Mouse (Mus musculus): Measurements from ENCODE around the gene Sash1.

The Sash1 gene

GRCm38 (mm10) chr10:8898831-8899511 lies 13.1 kb upstream of the Sash1 start:
- DNase-seq, result no peak

GRCm38 (mm10) chr10:8898099-8898777 lies 12.4 kb upstream of the Sash1 start:
- DNase-seq, result no peak

- no peak for DNase-seq
Observed at GRCm38 (mm10) chr10:8894965-8895515, 9.2 kb upstream of the Sash1 start.

- DNase-seq, result no peak
Observed at GRCm38 (mm10) chr10:8890511-8890910, 4.6 kb upstream of the Sash1 start.

- DNase-seq, result no peak
Observed at GRCm38 (mm10) chr10:8889341-8889740, 3.5 kb upstream of the Sash1 start.

- peak; percentile 94 for DNase-seq
Observed at GRCm38 (mm10) chr10:8886528-8886854, 621 bp upstream of the Sash1 start.

GRCm38 (mm10) chr10:8885201-8885600 lies 669 bp downstream of the Sash1 start:
- DNase-seq, result peak; percentile 48

- DNase-seq, result no peak
Observed at GRCm38 (mm10) chr10:8884565-8884964, 1.3 kb downstream of the Sash1 start.

- DNase-seq, result no peak
Observed at GRCm38 (mm10) chr10:8883686-8884085, 2.2 kb downstream of the Sash1 start.

- DNase-seq, result no peak
Observed at GRCm38 (mm10) chr10:8881736-8882135, 4.1 kb downstream of the Sash1 start.

- DNase-seq, result no peak
Observed at GRCm38 (mm10) chr10:8880950-8881675, 4.8 kb downstream of the Sash1 start.

GRCm38 (mm10) chr10:8878824-8879223 lies 7.0 kb downstream of the Sash1 start:
- no peak for DNase-seq

GRCm38 (mm10) chr10:8878381-8878780 lies 7.5 kb downstream of the Sash1 start:
- DNase-seq, result no peak

- peak; percentile 67 for DNase-seq
Observed at GRCm38 (mm10) chr10:8873631-8874370, 12.1 kb downstream of the Sash1 start.

- DNase-seq, result no peak
Observed at GRCm38 (mm10) chr10:8872788-8873187, 13.1 kb downstream of the Sash1 start.

- no peak for DNase-seq
Observed at GRCm38 (mm10) chr10:8871935-8872334, 13.9 kb downstream of the Sash1 start.

GRCm38 (mm10) chr10:8870368-8870767 lies 15.5 kb downstream of the Sash1 start:
- peak; percentile 53 for DNase-seq

- peak; percentile 78 for DNase-seq
Observed at GRCm38 (mm10) chr10:8866062-8866642, 19.7 kb downstream of the Sash1 start.

- DNase-seq, result no peak
Observed at GRCm38 (mm10) chr10:8860655-8861054, 25.2 kb downstream of the Sash1 start.

GRCm38 (mm10) chr10:8858718-8859117 lies 27.2 kb downstream of the Sash1 start:
- no peak for DNase-seq

- no peak for DNase-seq
Observed at GRCm38 (mm10) chr10:8856942-8857341, 28.9 kb downstream of the Sash1 start.

- DNase-seq, result no peak
Observed at GRCm38 (mm10) chr10:8853326-8853725, 32.5 kb downstream of the Sash1 start.

GRCm38 (mm10) chr10:8851625-8852024 lies 34.2 kb downstream of the Sash1 start:
- DNase-seq, result no peak

All from kidney, adult 9 months (tissue).